Comparison of ENCODE assay signal across 21 mouse cellular contexts in the genomic region with DNA sequence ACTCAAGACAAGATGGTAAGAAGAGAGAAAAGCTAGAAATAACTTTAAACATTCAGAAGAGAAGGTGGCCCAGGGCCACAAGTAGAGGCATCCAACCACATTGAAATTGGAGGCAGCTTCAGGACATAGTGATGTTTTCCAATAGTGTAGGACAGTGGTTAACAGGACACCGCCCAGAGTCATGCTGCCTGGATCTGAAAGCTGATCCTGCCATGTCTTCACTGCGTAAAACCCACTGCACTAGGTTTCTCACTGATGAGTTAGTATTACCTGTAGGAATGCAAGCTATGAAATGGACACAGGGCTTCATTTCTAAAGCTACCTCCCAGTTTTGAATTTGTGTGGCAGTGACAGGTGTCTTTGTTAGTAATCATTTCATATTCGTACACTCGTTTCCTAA.
DNase-seq lines count a peak whose midpoint lies in the region; ATAC-seq and TF ChIP-seq lines count a peak whose summit lies in the region.
"Had no signal": no experiment of that assay in that cellular context is flagged by ENCODE, and none has a peak within 500 bp of the region (broad histone marks: within the 10 kb centered on the region; RNA-seq: fewer than 3 reads in every experiment).

No protein-coding gene starts in this region.

- H3K4me3 ChIP-seq in midbrain, embryonic 11.5 days (ENCODE audit: low read depth, low read length) = no peak overlapping the region
- H3K4me3 ChIP-seq in midbrain, embryonic 16.5 days (ENCODE audit: low read depth, low read length) = no peak overlapping the region
- H3K4me3 ChIP-seq in cerebellum, adult 2 months (replicated peaks; ENCODE audit: insufficient read depth, low read depth, low read length) = no peak overlapping the region
- H3K4me3 ChIP-seq: embryonic facial prominence, embryonic 10.5 days; embryonic facial prominence, embryonic 12.5 days; forebrain, embryonic 13.5 days; forebrain, embryonic 15.5 days had no signal

- ATAC-seq in midbrain, embryonic 11.5 days (ENCODE audit: low FRiP score) = no peak
- ATAC-seq in midbrain, embryonic 16.5 days = no peak
- ATAC-seq: forebrain, embryonic 13.5 days; forebrain, embryonic 15.5 days had no signal

- H3K27ac ChIP-seq in midbrain, embryonic 11.5 days (ENCODE audit: low read depth, low read length) = no peak overlapping the region
- H3K27ac ChIP-seq in midbrain, embryonic 16.5 days (ENCODE audit: low read length) = no peak overlapping the region
- H3K27ac ChIP-seq in cerebellum, adult 2 months (ENCODE audit: insufficient read depth, low read length) = no peak overlapping the region
- H3K27ac ChIP-seq: embryonic facial prominence, embryonic 10.5 days; embryonic facial prominence, embryonic 12.5 days; forebrain, embryonic 13.5 days; forebrain, embryonic 15.5 days had no signal

- no peak for TF ChIP-seq POLR2A in cerebellum, adult 2 months (IDR thresholded peaks at IDR 0.05; ENCODE audit: borderline replicate concordance, insufficient read depth, low read length)

- TF ChIP-seq CTCF in cerebellum, adult 2 months (IDR thresholded peaks at IDR 0.05; ENCODE audit: borderline replicate concordance, insufficient read depth, low read depth, low read length) = no peak

- no peaks in the 10 kb centered on the region for H3K36me3 ChIP-seq in midbrain, embryonic 11.5 days (ENCODE audit: control insufficient read depth, insufficient read depth, low read length)
- H3K36me3 ChIP-seq in midbrain, embryonic 16.5 days (ENCODE audit: control insufficient read depth, insufficient read depth, low read length) = no peaks in the 10 kb centered on the region
- H3K36me3 ChIP-seq: embryonic facial prominence, embryonic 10.5 days; embryonic facial prominence, embryonic 12.5 days; forebrain, embryonic 15.5 days had no signal

- WGBS in midbrain, embryonic 11.5 days = 90% methylated on average over 4 of the region's 4 CpGs
- WGBS in midbrain, embryonic 16.5 days = 82% methylated on average over 4 of the region's 4 CpGs
- WGBS in cerebellum, adult 2 months = 89% methylated on average over 4 of the region's 4 CpGs

- H3K9ac ChIP-seq in midbrain, embryonic 11.5 days (ENCODE audit: low read length) = no peak overlapping the region
- H3K9ac ChIP-seq in midbrain, embryonic 16.5 days (ENCODE audit: low read depth, low read length) = no peak overlapping the region
- H3K9ac ChIP-seq: embryonic facial prominence, embryonic 12.5 days; forebrain, embryonic 13.5 days; forebrain, embryonic 15.5 days had no signal

- peak; percentile 58 for DNase-seq in gastrocnemius, adult 18-20 months (ENCODE audit: low spot score)
- DNase-seq in gastrocnemius, postnatal 4 days (ENCODE audit: low spot score in 2 of 2) = no peak
- peak; percentile 41 for DNase-seq in midbrain, embryonic 11.5 days (ENCODE audit: low spot score, missing footprints)
- peak; percentile 13 for DNase-seq in gastrocnemius, postnatal 14 days
- DNase-seq in skeletal muscle tissue, adult 2 months (ENCODE audit: low read depth, low spot score) = peak; percentile 73
- no peak for DNase-seq in frontal cortex, adult 2 months (ENCODE audit: extremely low spot score in 1 of 2, low spot score in 1 of 2)
- DNase-seq in cerebellum, adult 2 months = no peak
- DNase-seq: adrenal gland, adult 2 months; adrenal gland, postnatal 10 days; adrenal gland, postnatal 25 days; B cell, adult 2 months; cerebellum, adult 11 months; cerebellum, adult 18-20 months; cerebellum, adult 9-10 months; cerebellum, postnatal 10 days; cerebellum, postnatal 25 days had no signal

- H3K4me2 ChIP-seq in midbrain, embryonic 11.5 days = no peak overlapping the region
- H3K4me2 ChIP-seq in midbrain, embryonic 16.5 days (ENCODE audit: low read length) = no peak overlapping the region
- H3K4me2 ChIP-seq: embryonic facial prominence, embryonic 12.5 days; forebrain, embryonic 13.5 days; forebrain, embryonic 15.5 days had no signal

- H3K9me3 ChIP-seq in midbrain, embryonic 11.5 days (ENCODE audit: control insufficient read depth, low read length) = no peaks in the 10 kb centered on the region
- no peaks in the 10 kb centered on the region for H3K9me3 ChIP-seq in midbrain, embryonic 16.5 days (replicated peaks; ENCODE audit: control insufficient read depth, low read length, poor library complexity, severe bottlenecking)
- H3K9me3 ChIP-seq: embryonic facial prominence, embryonic 10.5 days; embryonic facial prominence, embryonic 12.5 days; forebrain, embryonic 13.5 days; forebrain, embryonic 15.5 days had no signal

- H3K4me1 ChIP-seq in midbrain, embryonic 11.5 days (ENCODE audit: control insufficient read depth, insufficient read depth, low read length) = no peaks in the 10 kb centered on the region
- H3K4me1 ChIP-seq in midbrain, embryonic 16.5 days (ENCODE audit: control insufficient read depth, insufficient read depth, low read length) = no peaks in the 10 kb centered on the region
- no peaks in the 10 kb centered on the region for H3K4me1 ChIP-seq in cerebellum, adult 2 months (ENCODE audit: control insufficient read depth, insufficient read depth, low read length)
- H3K4me1 ChIP-seq: embryonic facial prominence, embryonic 10.5 days; embryonic facial prominence, embryonic 12.5 days; forebrain, embryonic 13.5 days; forebrain, embryonic 15.5 days had no signal

- no peaks in the 10 kb centered on the region for H3K27me3 ChIP-seq in midbrain, embryonic 11.5 days (ENCODE audit: control insufficient read depth, insufficient read depth, low read length)
- no peaks in the 10 kb centered on the region for H3K27me3 ChIP-seq in midbrain, embryonic 16.5 days (ENCODE audit: control insufficient read depth, insufficient read depth, low read depth, low read length)
- no peaks in the 10 kb centered on the region for H3K27me3 ChIP-seq in cerebellum, adult 2 months (ENCODE audit: control insufficient read depth, insufficient read depth, low read length)
- H3K27me3 ChIP-seq: embryonic facial prominence, embryonic 12.5 days; forebrain, embryonic 13.5 days; forebrain, embryonic 15.5 days had no signal

- intact Hi-C loops in gastrocnemius, postnatal 14 days (cut with DNase I; ENCODE audit: low total_unique reads) = no loop called here

Comparison
In these comparisons a context has a peak if more than half of its experiments do, and no peak if none do; other contexts are left out.
1. DNase-seq: peak in gastrocnemius, adult 18-20 months (single experiment), midbrain, embryonic 11.5 days (single experiment), gastrocnemius, postnatal 14 days (single experiment) and skeletal muscle tissue, adult 2 months (single experiment); none in gastrocnemius, postnatal 4 days (0 of 2), frontal cortex, adult 2 months (0 of 2) and cerebellum, adult 2 months (0 of 2).